Mouse (Mus musculus) gastrocnemius, adult 18-20 months (tissue): ENCODE data around the gene Fggy. TPM values are rescaled to one million over a fixed set of nuclear protein-coding genes. Genes with fewer than 3 reads are reported as not detected.

Experiments
- DNase-seq: peaks from one replicate; pipeline ENCODE4 v3.0.0; 2021; ENCODE audit warnings: low spot score
- total RNA-seq, 2 experiments: library from RNA; stranded (reverse); gene quantifications; 2 replicates each; pipeline ENCODE4 v1.2.3; 2021

Gene Fggy
- total RNA-seq, 2 experiments from 2014 or later, result 7.8 to 11.7 TPM

GRCm38 (mm10) chr4:95897236-95897874 is 340.0 kb downstream of the Fggy start:
- DNase-seq, result no peak

- DNase-seq, result no peak
Measured at GRCm38 (mm10) chr4:95898714-95899113, 341.4 kb downstream of the Fggy start.

GRCm38 (mm10) chr4:95899926-95900712 is 342.8 kb downstream of the Fggy start:
- DNase-seq, result no peak

GRCm38 (mm10) chr4:95900815-95901214 is 343.5 kb downstream of the Fggy start:
- DNase-seq, result no peak

GRCm38 (mm10) chr4:95906141-95906540 is 348.8 kb downstream of the Fggy start:
- no peak for DNase-seq

- DNase-seq, result no peak
Measured at GRCm38 (mm10) chr4:95909689-95910654, 352.7 kb downstream of the Fggy start.

- DNase-seq, result no peak
Measured at GRCm38 (mm10) chr4:95913026-95913425, 355.7 kb downstream of the Fggy start.

- no peak for DNase-seq
Measured at GRCm38 (mm10) chr4:95915628-95916579, 358.6 kb downstream of the Fggy start.

GRCm38 (mm10) chr4:95917703-95918102 is 360.4 kb downstream of the Fggy start:
- DNase-seq, result no peak

GRCm38 (mm10) chr4:95920448-95920847 is 363.1 kb downstream of the Fggy start:
- DNase-seq, result no peak

- peak; percentile 72 for DNase-seq
Measured at GRCm38 (mm10) chr4:95924210-95925184, 367.2 kb downstream of the Fggy start.

GRCm38 (mm10) chr4:95928846-95929245 is 371.5 kb downstream of the Fggy start:
- DNase-seq, result no peak

- no peak for DNase-seq
Measured at GRCm38 (mm10) chr4:95929936-95930335, 372.6 kb downstream of the Fggy start.

- no peak for DNase-seq
Measured at GRCm38 (mm10) chr4:95931331-95931730, 374.0 kb downstream of the Fggy start.

- DNase-seq, result no peak
Measured at GRCm38 (mm10) chr4:95933801-95934356, 376.6 kb downstream of the Fggy start.

GRCm38 (mm10) chr4:95934384-95935035 is 377.2 kb downstream of the Fggy start:
- DNase-seq, result no peak

GRCm38 (mm10) chr4:95938701-95939100 is 381.4 kb downstream of the Fggy start:
- DNase-seq, result no peak

- peak; percentile 26 for DNase-seq
Measured at GRCm38 (mm10) chr4:95947896-95948295, 390.6 kb downstream of the Fggy start.

- no peak for DNase-seq
Measured at GRCm38 (mm10) chr4:95953328-95953727, 396.0 kb downstream of the Fggy start.
